Mouse (Mus musculus) spleen, adult 18-20 months (tissue): ENCODE results near the gene Mapk8.

Source experiments
- DNase-seq, 2 experiments: peaks; one replicate each; pipeline ENCODE4 v3.0.0; 2022; ENCODE audit warnings: mixed read lengths in 2 of 2

The Mapk8 gene

GRCm38 (mm10) chr14:33398065-33398860 is 48.7 kb downstream of the Mapk8 start:
- no peak for DNase-seq

- no peak for DNase-seq
Observed at GRCm38 (mm10) chr14:33380830-33381457, 66.0 kb downstream of the Mapk8 start.

- no peak for DNase-seq
Observed at GRCm38 (mm10) chr14:33378723-33379122, 68.2 kb downstream of the Mapk8 start.

- no peak for DNase-seq
Observed at GRCm38 (mm10) chr14:33377211-33377610, 69.7 kb downstream of the Mapk8 start.

GRCm38 (mm10) chr14:33374089-33374488 is 72.9 kb downstream of the Mapk8 start:
- no peak for DNase-seq

GRCm38 (mm10) chr14:33373271-33373670 is 73.7 kb downstream of the Mapk8 start:
- DNase-seq, result no peak

GRCm38 (mm10) chr14:33371248-33371647 is 75.7 kb downstream of the Mapk8 start:
- peak in 1 of 2 experiments; percentile 33 for DNase-seq

GRCm38 (mm10) chr14:33370056-33370455 is 76.9 kb downstream of the Mapk8 start:
- DNase-seq, result no peak

- DNase-seq, result no peak
Observed at GRCm38 (mm10) chr14:33369375-33369774, 77.6 kb downstream of the Mapk8 start.

- DNase-seq, result no peak
Observed at GRCm38 (mm10) chr14:33366891-33367777, 79.8 kb downstream of the Mapk8 start.

GRCm38 (mm10) chr14:33364061-33364460 is 82.9 kb downstream of the Mapk8 start:
- DNase-seq, result no peak

- no peak for DNase-seq
Observed at GRCm38 (mm10) chr14:33363611-33364010, 83.3 kb downstream of the Mapk8 start.

- no peak for DNase-seq
Observed at GRCm38 (mm10) chr14:33362807-33363206, 84.2 kb downstream of the Mapk8 start.

GRCm38 (mm10) chr14:33362122-33362521 is 84.8 kb downstream of the Mapk8 start:
- no peak for DNase-seq

- DNase-seq, result no peak
Observed at GRCm38 (mm10) chr14:33361546-33361945, 85.4 kb downstream of the Mapk8 start.

GRCm38 (mm10) chr14:33358891-33359290 is 88.1 kb downstream of the Mapk8 start:
- DNase-seq, result no peak

GRCm38 (mm10) chr14:33357600-33358368 is 89.2 kb downstream of the Mapk8 start:
- DNase-seq, result no peak

- no peak for DNase-seq
Observed at GRCm38 (mm10) chr14:33355276-33355675, 91.7 kb downstream of the Mapk8 start.

GRCm38 (mm10) chr14:33352890-33353289 is 94.1 kb downstream of the Mapk8 start:
- no peak for DNase-seq

GRCm38 (mm10) chr14:33351984-33352722 is 94.8 kb downstream of the Mapk8 start:
- no peak for DNase-seq

GRCm38 (mm10) chr14:33351019-33351418 is 95.9 kb downstream of the Mapk8 start:
- DNase-seq, result no peak

GRCm38 (mm10) chr14:33348146-33348545 is 98.8 kb downstream of the Mapk8 start:
- no peak for DNase-seq
